Mouse (Mus musculus) c-Kit-positive CD71-positive TER-119-positive erythroid progenitor cells, embryonic 14.5 days (primary cell): Measurements from ENCODE around the gene Spin2d.
"Not testable (repeated sequence)": the region's sequence is repeated elsewhere in the genome, so short reads cannot be mapped to it uniquely, and the experiment has no call there.

Source experiments
- DNase-seq: peaks from one replicate; pipeline ENCODE4 v3.0.0-alpha.2; 2013; ENCODE audit warnings: low spot score

Spin2d gene

GRCm38 (mm10) chrX:73176889-73177288, at the start of gene Spin2d:
TSS of gene Spin2d (minus strand) at chrX:73176989.
- DNase-seq = not testable (repeated sequence)

- no peak for DNase-seq
Measured at GRCm38 (mm10) chrX:73225365-73225764, 48.6 kb upstream of the Spin2d start.

- DNase-seq = not testable (repeated sequence)
Measured at GRCm38 (mm10) chrX:73213819-73214564, 37.2 kb upstream of the Spin2d start, which contains the start of gene Xlr4b. TSS of gene Xlr4b (plus strand) at chrX:73214333.

- not testable (repeated sequence) for DNase-seq
Measured at GRCm38 (mm10) chrX:73191934-73192333, 15.1 kb upstream of the Spin2d start, which contains the start of gene Xlr3b. TSS of gene Xlr3b (plus strand) at chrX:73192207.

- DNase-seq = not testable (repeated sequence)
Measured at GRCm38 (mm10) chrX:73149350-73149749, 27.4 kb downstream of the Spin2d start, which contains the start of gene DXBay18. TSS of gene DXBay18 (minus strand) at chrX:73149450.

GRCm38 (mm10) chrX:73148496-73148895, 28.3 kb downstream of the Spin2d start, which contains the start of gene Xlr5b:
TSS of gene Xlr5b (plus strand) at chrX:73148796.
- not testable (repeated sequence) for DNase-seq

- DNase-seq = not testable (repeated sequence)
Measured at GRCm38 (mm10) chrX:73143218-73143618, 33.6 kb downstream of the Spin2d start.
